Mouse (Mus musculus) embryonic fibroblast, embryonic 13.5 days (primary cell): Measurements from ENCODE around the gene Rapgef5.

Source experiments
- CTCF ChIP-seq: IDR thresholded peaks from 2 replicates; pipeline ENCODE4 v1.5.1; 2011; ENCODE audit warnings: mild to moderate bottlenecking, control low read depth, low read length, moderate library complexity, borderline replicate concordance; ENCODE audit not compliant: insufficient read depth
- POLR2A ChIP-seq: IDR thresholded peaks from 2 replicates; pipeline ENCODE4 v1.6.1; 2011; ENCODE audit warnings: low read depth, mild to moderate bottlenecking, control low read depth, low read length, moderate library complexity

DNA sequence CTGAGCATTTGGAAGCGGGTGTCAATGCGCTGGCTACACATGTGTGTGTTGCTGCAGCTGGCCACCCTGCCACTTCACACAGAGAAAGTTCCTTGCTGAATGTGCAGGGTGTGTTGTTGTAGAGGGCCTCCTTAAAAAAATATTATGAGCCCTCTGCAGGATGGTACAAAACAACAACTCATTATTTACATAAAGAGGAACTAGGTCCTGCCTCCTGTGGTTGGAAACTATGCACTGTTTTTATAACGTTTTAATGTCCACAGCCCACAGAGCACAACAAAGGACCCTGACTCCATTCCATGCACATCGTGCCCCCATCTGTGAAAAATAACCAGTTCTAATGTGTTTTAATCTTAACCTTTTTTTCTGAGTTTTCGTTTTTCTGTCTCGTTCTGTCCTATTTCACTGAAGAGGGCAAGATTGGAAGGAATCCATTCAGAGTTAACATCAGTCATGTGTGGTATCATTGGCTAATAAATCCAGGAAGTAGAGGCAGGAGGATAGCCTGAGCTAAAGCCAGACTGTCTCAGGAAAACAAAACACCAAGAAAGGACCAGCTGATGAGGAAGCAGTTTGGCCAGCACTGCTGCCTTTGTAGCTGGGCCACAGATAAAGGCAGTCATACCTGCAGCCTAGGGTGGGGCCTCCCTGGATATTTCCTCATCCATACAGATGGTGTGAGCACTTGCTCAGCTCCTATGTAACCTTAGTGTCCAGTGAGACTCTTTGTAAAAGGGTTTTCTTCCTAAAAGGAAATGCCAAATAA, 123.3 kb downstream of the Rapgef5 start:
- TF ChIP-seq CTCF (no peak), POLR2A (no peak)
